Mouse (Mus musculus): ENCODE results near the gene Aqp11.

Gene Aqp11

GRCm38 (mm10) chr7:97737638-97738456 is at the start of gene Aqp11:
Aqp11 (minus strand) TSS chr7:97738289.
- peak; percentile 91 for DNase-seq (ENCODE audit: low spot score)

- DNase-seq (ENCODE audit: low spot score), result no peak
Measured at GRCm38 (mm10) chr7:97783523-97783922, 45.4 kb upstream of the Aqp11 start.

GRCm38 (mm10) chr7:97781496-97781895 is 43.4 kb upstream of the Aqp11 start:
- no peak for DNase-seq (ENCODE audit: low spot score)

- DNase-seq (ENCODE audit: low spot score), result no peak
Measured at GRCm38 (mm10) chr7:97780815-97781214, 42.7 kb upstream of the Aqp11 start.

- DNase-seq (ENCODE audit: low spot score), result no peak
Measured at GRCm38 (mm10) chr7:97780222-97780621, 42.1 kb upstream of the Aqp11 start.

GRCm38 (mm10) chr7:97777191-97777590 is 39.1 kb upstream of the Aqp11 start:
- DNase-seq (ENCODE audit: low spot score), result no peak

- no peak for DNase-seq (ENCODE audit: low spot score)
Measured at GRCm38 (mm10) chr7:97775923-97776322, 37.8 kb upstream of the Aqp11 start.

GRCm38 (mm10) chr7:97775380-97775779 is 37.3 kb upstream of the Aqp11 start:
- no peak for DNase-seq (ENCODE audit: low spot score)

- DNase-seq (ENCODE audit: low spot score), result no peak
Measured at GRCm38 (mm10) chr7:97770841-97771620, 32.9 kb upstream of the Aqp11 start.

- DNase-seq (ENCODE audit: low spot score), result no peak
Measured at GRCm38 (mm10) chr7:97769020-97769419, 30.9 kb upstream of the Aqp11 start.

GRCm38 (mm10) chr7:97767841-97768240 is 29.8 kb upstream of the Aqp11 start:
- no peak for DNase-seq (ENCODE audit: low spot score)

GRCm38 (mm10) chr7:97766406-97767166 is 28.5 kb upstream of the Aqp11 start:
- DNase-seq (ENCODE audit: low spot score), result no peak

GRCm38 (mm10) chr7:97765963-97766347 is 27.9 kb upstream of the Aqp11 start:
- no peak for DNase-seq (ENCODE audit: low spot score)

- no peak for DNase-seq (ENCODE audit: low spot score)
Measured at GRCm38 (mm10) chr7:97765181-97765962, 27.3 kb upstream of the Aqp11 start.

GRCm38 (mm10) chr7:97764591-97764990 is 26.5 kb upstream of the Aqp11 start:
- no peak for DNase-seq (ENCODE audit: low spot score)

GRCm38 (mm10) chr7:97756967-97757881 is 19.1 kb upstream of the Aqp11 start:
- DNase-seq (ENCODE audit: low spot score), result peak; percentile 38

- no peak for DNase-seq (ENCODE audit: low spot score)
Measured at GRCm38 (mm10) chr7:97749207-97750190, 11.4 kb upstream of the Aqp11 start.

GRCm38 (mm10) chr7:97748527-97749206 is 10.6 kb upstream of the Aqp11 start:
- no peak for DNase-seq (ENCODE audit: low spot score)

All from retina, embryonic 14.5 days (tissue).